Mouse (Mus musculus) erythroid progenitor cell, adult 5-6 weeks (primary cell): ENCODE data around the gene Olfr346. TPM values are rescaled to one million over a fixed set of nuclear protein-coding genes. Genes with fewer than 3 reads are reported as not detected.

Experiments used
- ATAC-seq: replicated peaks from 2 replicates; pipeline ENCODE4 v1.8.0; 2016; ENCODE audit warnings: moderate number of reproducible peaks, mild to moderate bottlenecking, moderate TSS enrichment, inconsistent platforms; ENCODE audit not compliant: poor library complexity, low FRiP score, severe bottlenecking
- total RNA-seq, 2 experiments: library from RNA; stranded (forward) in 1 of 2; stranded (reverse) in 1 of 2; fragments of 150-400 nt in 1 of 2; fragments of 186-747, 209-891 nt in 1 of 2; gene quantifications; 2 replicates each; pipeline versions ENCODE4 v1.2.3 to v1.2.4; 2015 to 2017; ENCODE audit warnings: low replicate concordance in 2 of 2

Gene Olfr346
- not detected in 2 replicates for total RNA-seq (2015; ENCODE audit: low replicate concordance)
- total RNA-seq (2017; ENCODE audit: low replicate concordance), result not detected in 2 replicates

DNA sequence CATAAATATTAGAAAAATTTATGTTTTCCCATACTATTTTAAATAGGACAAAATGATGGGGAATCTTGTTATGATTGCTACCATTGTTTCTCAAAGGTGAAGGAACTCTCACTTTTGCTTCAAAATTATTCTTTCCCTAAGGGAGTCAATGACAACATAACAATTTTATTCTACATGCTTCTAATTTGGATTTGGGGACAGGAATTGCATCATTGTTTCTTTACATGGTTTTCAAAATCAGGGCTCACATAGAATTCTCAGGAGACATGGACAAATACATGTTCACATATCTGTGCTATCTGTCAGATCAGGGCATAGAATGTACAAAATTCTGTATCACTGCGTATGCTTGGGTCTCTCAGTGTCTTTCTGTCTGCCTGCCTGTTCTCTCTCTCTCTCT lies at the start of gene Olfr346:
Gene Olfr346 (plus strand): TSS at position 301 of the 400 bp plus-strand sequence.
- no peak for ATAC-seq

DNA sequence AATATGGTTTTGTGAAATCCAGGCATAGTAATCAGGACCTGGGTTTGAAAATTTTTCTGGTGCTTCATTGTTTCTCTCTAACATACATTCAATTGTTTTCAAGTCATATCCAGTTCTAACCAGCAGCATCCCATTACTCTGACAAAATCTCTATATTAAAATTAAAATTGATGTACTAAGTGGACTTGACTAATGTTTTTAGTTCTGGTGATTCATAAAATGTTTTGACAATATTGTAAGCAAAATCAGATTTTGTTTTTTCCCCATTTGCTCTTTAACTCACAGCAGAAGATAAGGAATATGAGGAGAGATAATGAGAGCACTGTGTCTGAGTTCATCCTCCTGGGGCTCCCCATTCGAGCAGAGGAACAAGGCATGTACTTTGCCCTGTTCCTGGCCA lies 45.8 kb upstream of the Olfr346 start, which contains the start of gene Olfr345:
Gene Olfr345 (plus strand): TSS at position 301 of the 400 bp plus-strand sequence.
- ATAC-seq, result no peak

DNA sequence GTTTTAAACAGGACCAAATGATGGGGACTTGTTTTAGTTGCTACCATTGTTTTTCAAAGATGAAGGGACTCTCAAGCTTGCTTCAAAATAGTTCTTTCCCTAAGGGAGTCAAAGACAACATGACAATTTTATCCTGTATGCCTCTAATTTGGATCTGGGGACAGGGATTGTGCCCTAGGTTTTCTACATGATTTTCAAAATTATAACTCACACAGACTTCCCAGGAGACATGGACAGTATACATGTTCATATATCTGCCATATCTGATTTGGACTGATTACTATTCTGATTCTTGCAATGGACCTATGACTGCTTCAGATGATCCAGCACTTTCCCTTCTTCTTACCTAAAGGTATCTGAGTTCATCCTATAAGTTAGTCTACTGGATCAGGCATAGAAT lies 46.0 kb downstream of the Olfr346 start, which contains the start of gene Olfr347:
Gene Olfr347 (plus strand): TSS at position 301 of the 400 bp plus-strand sequence.
- ATAC-seq, result no peak

DNA sequence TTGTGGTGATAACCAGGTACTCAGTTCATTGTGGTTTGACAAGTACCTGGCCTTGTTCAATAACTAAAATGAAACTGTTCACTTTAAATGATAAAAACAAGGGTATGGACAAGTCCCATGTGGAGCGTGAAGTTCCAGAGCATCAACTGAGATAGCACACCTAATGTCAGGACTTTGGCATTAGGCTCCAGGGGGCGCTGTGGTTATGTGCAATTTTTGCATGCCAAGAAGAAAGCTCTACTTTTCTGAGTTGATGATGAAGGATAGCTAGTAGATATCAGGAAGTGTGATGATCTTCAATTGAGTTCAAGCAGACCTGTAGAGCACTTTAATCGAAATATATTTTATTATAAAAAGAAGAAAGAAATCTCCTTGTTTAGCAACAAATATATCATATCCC lies 50.6 kb downstream of the Olfr346 start:
- no peak for ATAC-seq

Other genes starting within 250 kb of the Olfr346 start
- not detected in 2 replicates for gene Olfr340, start 233.2 kb upstream of the Olfr346 start, total RNA-seq (2015; ENCODE audit: low replicate concordance)
- not detected in 2 replicates for gene Olfr340, start 233.2 kb upstream of the Olfr346 start, total RNA-seq (2017; ENCODE audit: low replicate concordance)
- gene Olfr341, start 203.3 kb upstream of the Olfr346 start, total RNA-seq (2015; ENCODE audit: low replicate concordance), result not detected in 2 replicates
- gene Olfr341, start 203.3 kb upstream of the Olfr346 start, total RNA-seq (2017; ENCODE audit: low replicate concordance), result not detected in 2 replicates
- not detected in 2 replicates for gene Olfr342, start 160.8 kb upstream of the Olfr346 start, total RNA-seq (2015; ENCODE audit: low replicate concordance)
- not detected in 2 replicates for gene Olfr342, start 160.8 kb upstream of the Olfr346 start, total RNA-seq (2017; ENCODE audit: low replicate concordance)
- gene Olfr344, start 119.1 kb upstream of the Olfr346 start, total RNA-seq (2015; ENCODE audit: low replicate concordance), result not detected in 2 replicates
- gene Olfr344, start 119.1 kb upstream of the Olfr346 start, total RNA-seq (2017; ENCODE audit: low replicate concordance), result not detected in 2 replicates
- not detected in 2 replicates for gene Olfr345, start 45.7 kb upstream of the Olfr346 start, total RNA-seq (2015; ENCODE audit: low replicate concordance)
- not detected in 2 replicates for gene Olfr345, start 45.7 kb upstream of the Olfr346 start, total RNA-seq (2017; ENCODE audit: low replicate concordance)
- gene Olfr347, start 46.1 kb downstream of the Olfr346 start, total RNA-seq (2015; ENCODE audit: low replicate concordance), result not detected in 2 replicates
- gene Olfr347, start 46.1 kb downstream of the Olfr346 start, total RNA-seq (2017; ENCODE audit: low replicate concordance), result not detected in 2 replicates
- not detected in 2 replicates for gene Olfr348, start 98.5 kb downstream of the Olfr346 start, total RNA-seq (2015; ENCODE audit: low replicate concordance)
- gene Olfr348, start 98.5 kb downstream of the Olfr346 start, total RNA-seq (2017; ENCODE audit: low replicate concordance), result not detected in 2 replicates
- gene Olfr50, start 104.8 kb downstream of the Olfr346 start, total RNA-seq (2015; ENCODE audit: low replicate concordance), result not detected in 2 replicates
- gene Olfr50, start 104.8 kb downstream of the Olfr346 start, total RNA-seq (2017; ENCODE audit: low replicate concordance), result not detected in 2 replicates
- gene Olfr3, start 131.2 kb downstream of the Olfr346 start, total RNA-seq (2015; ENCODE audit: low replicate concordance), result not detected in 2 replicates
- not detected in 2 replicates for gene Olfr3, start 131.2 kb downstream of the Olfr346 start, total RNA-seq (2017; ENCODE audit: low replicate concordance)
- gene Olfr350, start 160.5 kb downstream of the Olfr346 start, total RNA-seq (2015; ENCODE audit: low replicate concordance), result not detected in 2 replicates
- gene Olfr350, start 160.5 kb downstream of the Olfr346 start, total RNA-seq (2017; ENCODE audit: low replicate concordance), result not detected in 2 replicates
- not detected in 2 replicates for gene Olfr351, start 176.9 kb downstream of the Olfr346 start, total RNA-seq (2015; ENCODE audit: low replicate concordance)
- not detected in 2 replicates for gene Olfr351, start 176.9 kb downstream of the Olfr346 start, total RNA-seq (2017; ENCODE audit: low replicate concordance)
- not detected in 2 replicates for gene Olfr352, start 182.7 kb downstream of the Olfr346 start, total RNA-seq (2015; ENCODE audit: low replicate concordance)
- gene Olfr352, start 182.7 kb downstream of the Olfr346 start, total RNA-seq (2017; ENCODE audit: low replicate concordance), result not detected in 2 replicates
- not detected in 2 replicates for gene Olfr353, start 207.1 kb downstream of the Olfr346 start, total RNA-seq (2015; ENCODE audit: low replicate concordance)
- gene Olfr353, start 207.1 kb downstream of the Olfr346 start, total RNA-seq (2017; ENCODE audit: low replicate concordance), result not detected in 2 replicates
- gene Olfr354, start 219.9 kb downstream of the Olfr346 start, total RNA-seq (2015; ENCODE audit: low replicate concordance), result not detected in 2 replicates
- not detected in 2 replicates for gene Olfr354, start 219.9 kb downstream of the Olfr346 start, total RNA-seq (2017; ENCODE audit: low replicate concordance)
- gene Olfr355, start 243.1 kb downstream of the Olfr346 start, total RNA-seq (2015; ENCODE audit: low replicate concordance), result not detected in 2 replicates
- not detected in 2 replicates for gene Olfr355, start 243.1 kb downstream of the Olfr346 start, total RNA-seq (2017; ENCODE audit: low replicate concordance)